11 mouse cellular contexts compared by ENCODE assay signal in the genomic region with DNA sequence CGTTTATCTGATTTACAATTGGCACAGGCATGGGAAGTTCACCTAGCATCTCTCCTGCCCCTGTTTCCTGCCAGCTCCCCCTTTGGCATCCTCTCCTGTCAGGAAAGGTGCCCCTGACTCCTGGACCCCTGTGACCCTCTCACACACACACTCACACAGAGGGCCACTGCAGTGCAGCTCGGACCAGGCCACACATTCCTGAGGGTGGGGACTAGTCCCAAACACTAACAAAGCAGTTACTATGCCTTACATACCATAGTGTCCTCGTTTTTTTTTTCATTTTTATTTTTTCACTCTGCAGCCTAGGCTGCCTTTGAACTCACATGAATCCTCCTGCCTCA.
DNase-seq lines count a peak whose midpoint lies in the region; ATAC-seq and TF ChIP-seq lines count a peak whose summit lies in the region.
"Had no signal": no experiment of that assay in that cellular context is flagged by ENCODE, and none has a peak within 500 bp of the region (broad histone marks: within the 10 kb centered on the region; RNA-seq: fewer than 3 reads in every experiment).

No protein-coding gene starts in this region.

- TF ChIP-seq CTCF in liver, embryonic 14.5 days (IDR thresholded peaks at IDR 0.05; ENCODE audit: low read depth), result no peak

- no peak for TF ChIP-seq EP300 in liver, embryonic 14.5 days (IDR thresholded peaks at IDR 0.05; ENCODE audit: low read depth)

- no peak overlapping the region for H3K4me2 ChIP-seq in heart, embryonic 15.5 days
- no peak overlapping the region for H3K4me2 ChIP-seq in midbrain, embryonic 11.5 days
- no peak overlapping the region for H3K4me2 ChIP-seq in midbrain, embryonic 14.5 days (ENCODE audit: low read length)
- no peak overlapping the region for H3K4me2 ChIP-seq in liver, embryonic 14.5 days (ENCODE audit: low read depth)

- no peaks in the 10 kb centered on the region for H3K36me3 ChIP-seq in heart, embryonic 15.5 days
- no peaks in the 10 kb centered on the region for H3K36me3 ChIP-seq in midbrain, embryonic 11.5 days (ENCODE audit: control insufficient read depth, insufficient read depth, low read length)
- no peaks in the 10 kb centered on the region for H3K36me3 ChIP-seq in midbrain, embryonic 14.5 days (ENCODE audit: control insufficient read depth, insufficient read depth, low read length)
- no peaks in the 10 kb centered on the region for H3K36me3 ChIP-seq in liver, embryonic 14.5 days (replicated peaks; ENCODE audit: control insufficient read depth, insufficient read depth, low read depth)

- DNase-seq in heart, adult 11 months, result no peak
- DNase-seq in midbrain, embryonic 11.5 days (ENCODE audit: low spot score, missing footprints), result peak; percentile 76
- no peak for DNase-seq in midbrain, embryonic 14.5 days
- no peak for DNase-seq in liver, embryonic 14.5 days (ENCODE audit: low read depth in 3 of 3, low spot score in 3 of 3)
- DNase-seq in c-Kit-positive CD71-positive TER-119-positive erythroid progenitor cells, embryonic 14.5 days (ENCODE audit: low spot score), result no peak
- no peak for DNase-seq in T-cell, adult 2 months (ENCODE audit: low spot score)
- no peak for DNase-seq in gastrocnemius, postnatal 10 days
- DNase-seq: cerebellum, adult 11-12 months had no signal

- H3K4me1 ChIP-seq in heart, embryonic 15.5 days (replicated peaks), result peaks cover 38% of the 10 kb centered on the region
- peaks cover 30% of the 10 kb centered on the region for H3K4me1 ChIP-seq in midbrain, embryonic 11.5 days (ENCODE audit: control insufficient read depth, insufficient read depth, low read length)
- H3K4me1 ChIP-seq in midbrain, embryonic 14.5 days (ENCODE audit: control insufficient read depth, insufficient read depth, low read length), result peaks cover 20% of the 10 kb centered on the region
- H3K4me1 ChIP-seq in liver, embryonic 14.5 days (replicated peaks; ENCODE audit: control insufficient read depth in 2 of 2, insufficient read depth in 2 of 2, low read length in 1 of 2), result peaks cover 0 to 25% of the 10 kb centered on the region in 2 experiments; a peak in 2 of 4 replicates

- 22% methylated on average over 3 of the region's 3 CpGs for WGBS in heart, embryonic 15.5 days
- WGBS in midbrain, embryonic 11.5 days, result 32% methylated on average over 3 of the region's 3 CpGs
- WGBS in midbrain, embryonic 14.5 days, result 37% methylated on average over 3 of the region's 3 CpGs
- 27% methylated on average over 3 of the region's 3 CpGs for WGBS in liver, embryonic 14.5 days (ENCODE audit: insufficient replicate concordance)

- H3K9me3 ChIP-seq in heart, embryonic 15.5 days (replicated peaks), result no peaks in the 10 kb centered on the region
- H3K9me3 ChIP-seq in midbrain, embryonic 11.5 days (ENCODE audit: control insufficient read depth, low read length), result no peaks in the 10 kb centered on the region
- no peaks in the 10 kb centered on the region for H3K9me3 ChIP-seq in midbrain, embryonic 14.5 days (ENCODE audit: control insufficient read depth, low read length)
- H3K9me3 ChIP-seq in liver, embryonic 14.5 days (ENCODE audit: control insufficient read depth, low read length), result no peaks in the 10 kb centered on the region

- 0 out of 2 replicates have a peak, but pooled peaks have one; percentile 56 for ATAC-seq in heart, embryonic 15.5 days (replicated peaks; ENCODE audit: insufficient number of reproducible peaks, insufficient read depth, low FRiP score, low read depth)
- peak; percentile 55; the same call in 1 of the 2 replicates for ATAC-seq in midbrain, embryonic 11.5 days (ENCODE audit: low FRiP score)
- ATAC-seq in midbrain, embryonic 14.5 days (ENCODE audit: low FRiP score, low TSS enrichment), result no peak
- ATAC-seq in liver, embryonic 14.5 days (ENCODE audit: insufficient read depth), result 0 out of 2 replicates have a peak, but pooled peaks have one; percentile 40
- ATAC-seq: forebrain, embryonic 14.5 days had no signal

- H3K4me3 ChIP-seq in heart, embryonic 15.5 days, result no peak overlapping the region
- H3K4me3 ChIP-seq in midbrain, embryonic 11.5 days (ENCODE audit: low read depth, low read length), result no peak overlapping the region
- H3K4me3 ChIP-seq in midbrain, embryonic 14.5 days (replicated peaks; ENCODE audit: low read depth, low read length), result no peak overlapping the region
- H3K4me3 ChIP-seq in liver, embryonic 14.5 days (ENCODE audit: insufficient read depth in 1 of 2, low read depth in 2 of 2, low read length in 2 of 2), result no peak overlapping the region

- no peak overlapping the region for H3K27ac ChIP-seq in heart, embryonic 15.5 days
- H3K27ac ChIP-seq in midbrain, embryonic 11.5 days (ENCODE audit: low read depth, low read length), result no peak overlapping the region
- H3K27ac ChIP-seq in midbrain, embryonic 14.5 days (replicated peaks; ENCODE audit: low read depth, low read length), result no peak overlapping the region
- no peak overlapping the region for H3K27ac ChIP-seq in liver, embryonic 14.5 days

- H3K9ac ChIP-seq in heart, embryonic 15.5 days, result no peak overlapping the region
- H3K9ac ChIP-seq in midbrain, embryonic 11.5 days (ENCODE audit: low read length), result no peak overlapping the region
- no peak overlapping the region for H3K9ac ChIP-seq in midbrain, embryonic 14.5 days (replicated peaks; ENCODE audit: low read length)
- no peak overlapping the region for H3K9ac ChIP-seq in liver, embryonic 14.5 days (replicated peaks)

- no peaks in the 10 kb centered on the region for H3K27me3 ChIP-seq in heart, embryonic 15.5 days
- H3K27me3 ChIP-seq in midbrain, embryonic 11.5 days (ENCODE audit: control insufficient read depth, insufficient read depth, low read length), result no peaks in the 10 kb centered on the region
- H3K27me3 ChIP-seq in midbrain, embryonic 14.5 days (ENCODE audit: control insufficient read depth, insufficient read depth, low read length), result no peaks in the 10 kb centered on the region
- H3K27me3 ChIP-seq in liver, embryonic 14.5 days (ENCODE audit: control insufficient read depth, insufficient read depth, low read length), result no peaks in the 10 kb centered on the region
- H3K27me3 ChIP-seq: CH12.LX had no signal
